Mouse (Mus musculus) CH12.LX (cell line): ENCODE results near the gene Dbx1. TPM values are rescaled to one million over a fixed set of nuclear protein-coding genes. Genes with fewer than 3 reads are reported as not detected.

ENCODE experiments used
- DNase-seq: peaks from one replicate; pipeline ENCODE4 v3.0.0-alpha.2; 2013; ENCODE audit errors: extremely low read depth
- H3K27ac ChIP-seq: 2 replicates; pipeline ENCODE4 v1.5.1; 2012; ENCODE audit warnings: low read depth, mild to moderate bottlenecking, control low read depth, moderate library complexity; ENCODE audit not compliant: insufficient read depth
- H3K27me3 ChIP-seq: replicated peaks from 2 replicates; pipeline ENCODE3; 2012; ENCODE audit warnings: inconsistent platforms
- H3K36me3 ChIP-seq, 2 experiments: replicated peaks in 1 of 2; 2 replicates each; pipeline versions ENCODE3 to v1.6.1; 2012; ENCODE audit warnings: inconsistent platforms in 1 of 2, low read length in 1 of 2, mild to moderate bottlenecking in 1 of 2, mixed read lengths in 1 of 2, moderate library complexity in 1 of 2; ENCODE audit not compliant: control insufficient read depth in 1 of 2, insufficient read depth in 1 of 2
- H3K4me1 ChIP-seq, 2 experiments: 2 replicates each; pipeline ENCODE4 v1.6.1; 2012; ENCODE audit warnings: inconsistent platforms in 1 of 2, moderate library complexity in 1 of 2; ENCODE audit not compliant: insufficient read depth in 2 of 2, control insufficient read depth in 1 of 2
- H3K4me2 ChIP-seq: 2 replicates; pipeline ENCODE4 v1.6.1; 2012; ENCODE audit warnings: low read depth, mild to moderate bottlenecking, control low read depth; ENCODE audit not compliant: poor library complexity, insufficient read depth, severe bottlenecking
- H3K4me3 ChIP-seq, 3 experiments: fragments of 150-350 bp in 1 of 3; sonication (generic) in 1 of 3; replicated peaks in 1 of 3; 2 replicates each; pipeline versions ENCODE3 to v1.5.1; 2011 to 2012; ENCODE audit warnings: low read depth in 2 of 3, low read length in 2 of 3, mild to moderate bottlenecking in 2 of 3, moderate library complexity in 2 of 3, control low read depth in 1 of 3, improper control_type of control experiment in 1 of 3, inconsistent platforms in 1 of 3, mixed read lengths in 1 of 3; ENCODE audit not compliant: poor library complexity in 1 of 3
- H3K79me2 ChIP-seq: replicated peaks from 2 replicates; pipeline ENCODE4 v1.6.1; 2012; ENCODE audit warnings: mild to moderate bottlenecking, moderate library complexity; ENCODE audit not compliant: control insufficient read depth, poor library complexity, insufficient read depth, severe bottlenecking; ENCODE audit errors: extremely low read depth
- H3K9ac ChIP-seq: 2 replicates; pipeline ENCODE4 v1.6.1; 2012; ENCODE audit warnings: low read depth, mild to moderate bottlenecking, control low read depth, moderate library complexity; ENCODE audit not compliant: insufficient read depth
- H3K9me3 ChIP-seq: replicated peaks from 2 replicates; pipeline ENCODE3; 2012; ENCODE audit warnings: low read length, inconsistent platforms, mixed read lengths
- CHD1 ChIP-seq: IDR thresholded peaks from 2 replicates; pipeline ENCODE4 v1.6.1; 2012; ENCODE audit warnings: low read depth, low read length, improper control_type of control experiment, inconsistent platforms
- CHD2 ChIP-seq: IDR thresholded peaks from 2 replicates; pipeline ENCODE4 v1.6.1; 2011; ENCODE audit warnings: low read length, improper control_type of control experiment
- E2F4 ChIP-seq: IDR thresholded peaks from 2 replicates; pipeline ENCODE4 v1.6.1; 2011; ENCODE audit warnings: low read depth, low read length, improper control_type of control experiment; ENCODE audit not compliant: insufficient replicate concordance
- ELF1 ChIP-seq: IDR thresholded peaks from 2 replicates; pipeline ENCODE4 v1.6.1; 2014; ENCODE audit warnings: low read depth, mild to moderate bottlenecking, inconsistent platforms, low read length, improper control_type of control experiment
- ETS1 ChIP-seq: conservative IDR thresholded peaks from 2 replicates; pipeline ENCODE4 v1.6.1; 2012; ENCODE audit warnings: low read depth, mild to moderate bottlenecking, inconsistent platforms, low read length, improper control_type of control experiment, moderate library complexity
- GABPA ChIP-seq: IDR thresholded peaks from 2 replicates; pipeline ENCODE4 v1.6.1; 2012; ENCODE audit warnings: low read depth, low read length, improper control_type of control experiment, inconsistent platforms; ENCODE audit not compliant: insufficient replicate concordance
- IRF4 ChIP-seq: IDR thresholded peaks from 2 replicates; pipeline ENCODE4 v1.6.1; 2014; ENCODE audit warnings: low read depth, mild to moderate bottlenecking, inconsistent platforms, low read length, improper control_type of control experiment
- JUN ChIP-seq: IDR thresholded peaks from 2 replicates; pipeline ENCODE4 v1.6.1; 2011; ENCODE audit warnings: low read depth, mild to moderate bottlenecking, low read length, improper control_type of control experiment, moderate library complexity; ENCODE audit not compliant: insufficient read depth
- JUND ChIP-seq: conservative IDR thresholded peaks from 2 replicates; pipeline ENCODE4 v1.6.1; 2011; ENCODE audit warnings: low read depth, low read length, improper control_type of control experiment
- KAT2A ChIP-seq: IDR thresholded peaks from 2 replicates; pipeline ENCODE4 v1.6.1; 2012; ENCODE audit warnings: low read length, improper control_type of control experiment, inconsistent platforms; ENCODE audit not compliant: insufficient replicate concordance
- MAFK ChIP-seq: IDR thresholded peaks from 2 replicates; pipeline ENCODE4 v1.6.1; 2011; ENCODE audit warnings: low read length, improper control_type of control experiment; ENCODE audit not compliant: insufficient replicate concordance
- MXI1 ChIP-seq: IDR thresholded peaks from 2 replicates; pipeline ENCODE4 v1.6.1; 2011; ENCODE audit warnings: mild to moderate bottlenecking, low read depth, low read length, improper control_type of control experiment
- NRF1 ChIP-seq: IDR thresholded peaks from 2 replicates; pipeline ENCODE4 v1.6.1; 2014; ENCODE audit warnings: low read depth, mild to moderate bottlenecking, inconsistent platforms, low read length, improper control_type of control experiment, moderate library complexity
- POLR2AphosphoS2 ChIP-seq: IDR thresholded peaks from 2 replicates; pipeline ENCODE4 v1.6.1; 2011; ENCODE audit warnings: low read depth, low read length, improper control_type of control experiment
- RAD21 ChIP-seq: IDR thresholded peaks from 2 replicates; pipeline ENCODE4 v1.6.1; 2011; ENCODE audit warnings: low read depth, mild to moderate bottlenecking, low read length, improper control_type of control experiment, moderate library complexity
- RCOR1 ChIP-seq: conservative IDR thresholded peaks from 2 replicates; pipeline ENCODE4 v1.6.1; 2012; ENCODE audit warnings: low read depth, mild to moderate bottlenecking, inconsistent platforms, low read length, improper control_type of control experiment
- SMC3 ChIP-seq: IDR thresholded peaks from 2 replicates; pipeline ENCODE4 v1.6.1; 2011; ENCODE audit warnings: low read depth, low read length, improper control_type of control experiment
- TCF12 ChIP-seq: IDR thresholded peaks from 2 replicates; pipeline ENCODE4 v1.6.1; 2014; ENCODE audit warnings: low read depth, mild to moderate bottlenecking, inconsistent platforms, low read length, improper control_type of control experiment
- UBTF ChIP-seq: IDR thresholded peaks from 2 replicates; pipeline ENCODE4 v1.6.1; 2012; ENCODE audit warnings: low read depth, mild to moderate bottlenecking, inconsistent platforms, low read length, improper control_type of control experiment, moderate library complexity
- ZMIZ1 ChIP-seq: IDR thresholded peaks from 2 replicates; pipeline ENCODE4 v1.6.1; 2012; ENCODE audit warnings: low read depth, mild to moderate bottlenecking, inconsistent platforms, low read length, improper control_type of control experiment
- ZNF384 ChIP-seq: IDR thresholded peaks from 2 replicates; pipeline ENCODE4 v1.6.1; 2012; ENCODE audit warnings: low read depth, low read length, improper control_type of control experiment, inconsistent platforms
- dilution Hi-C: fragments of 300-500 bp; cut with MboI; formaldehyde crosslinking; loops from 2 replicates; pipeline ENCODE4 v1.14.3; 2020; ENCODE audit warnings: low sequenced_read_pairs; ENCODE audit not compliant: extremely low pct_unique_long_range_greater_than_20kb, extremely low pct_ligation_motif_present
- in situ Hi-C: fragments of 300-500 bp; cut with MboI; formaldehyde crosslinking; loops from 3 replicates; pipeline ENCODE4 v1.14.3; 2019; ENCODE audit warnings: low sequenced_read_pairs, low pct_ligation_motif_present, low pct_unique_long_range_greater_than_20kb, mixed read lengths
- polyA plus RNA-seq: library from polyadenylated mRNA; unstranded; fragments of >175 nt; gene quantifications from 2 replicates; pipeline ENCODE4 v1.2.1, GENCODE M21; 2012; ENCODE audit warnings: low read depth; ENCODE audit not compliant: insufficient read length
- total RNA-seq, 2 experiments: library from RNA; depleted of rRNA; stranded (reverse); fragments of 300-350 nt in 1 of 2; fragments of >200 nt in 1 of 2; gene quantifications; 2 replicates each; pipeline ENCODE4 v1.2.3; 2012 to 2014

The Dbx1 gene
- total and polyA plus RNA-seq, 3 experiments: 0.43 TPM; not detected in 2

GRCm38 (mm10) chr7:49604965-49605795 lies 31.5 kb downstream of the Dbx1 start:
- H3K4me2 ChIP-seq: no peak overlapping the region
- no peaks in the 10 kb centered on the region for H3K9me3 ChIP-seq
- TF ChIP-seq MXI1: no peak
- no peak for TF ChIP-seq E2F4
- TF ChIP-seq CHD1: no peak
- no peak for TF ChIP-seq JUND
- no peak for TF ChIP-seq KAT2A
- TF ChIP-seq ETS1: no peak
- no peak for TF ChIP-seq GABPA
- no peak for TF ChIP-seq ZNF384
- no peak for TF ChIP-seq RAD21
- TF ChIP-seq UBTF: no peak
- TF ChIP-seq SMC3: no peak
- no peak for TF ChIP-seq ELF1
- TF ChIP-seq RCOR1: no peak
- no peak for TF ChIP-seq TCF12
- TF ChIP-seq IRF4: no peak
- TF ChIP-seq POLR2AphosphoS2: no peak
- TF ChIP-seq MAFK: no peak
- TF ChIP-seq CHD2: no peak
- no peak for TF ChIP-seq ZMIZ1
- H3K36me3 ChIP-seq: no peaks in the 10 kb centered on the region
- H3K27me3 ChIP-seq: peaks cover 3% of the 10 kb centered on the region
- dilution Hi-C loops: no loop called here
- H3K27ac ChIP-seq: no peak overlapping the region
- H3K9ac ChIP-seq: no peak overlapping the region
- in situ Hi-C loops: loop anchor here (10.0 to 25.0 kb wide), 2 partner anchors 130 to 307 kb away; partner anchors contain the start of gene Slc6a5
- H3K79me2 ChIP-seq: no peaks in the 10 kb centered on the region
- peaks cover 0 to 25% of the 10 kb centered on the region in 2 experiments; a peak in 2 of 4 replicates for H3K4me1 ChIP-seq
- DNase-seq: no peak
- no peak overlapping the region for H3K4me3 ChIP-seq

GRCm38 (mm10) chr7:49604244-49604643 lies 32.4 kb downstream of the Dbx1 start:
- Histone ChIP-seq H3K4me3 (no peak overlapping the region), H3K4me2 (no peak overlapping the region), H3K79me2 (no peaks in the 10 kb centered on the region), H3K36me3 (no peaks in the 10 kb centered on the region), H3K27ac (no peak overlapping the region), H3K9ac (no peak overlapping the region), H3K4me1 (peaks cover 0 to 25% of the 10 kb centered on the region in 2 experiments; a peak in 2 of 4 replicates), H3K9me3 (no peaks in the 10 kb centered on the region), H3K27me3 (peaks cover 3% of the 10 kb centered on the region)
- dilution Hi-C loops (no loop called here), in situ Hi-C loops (loop anchor here (10.0 to 25.0 kb wide), 2 partner anchors 129 to 308 kb away; partner anchors contain the start of gene Slc6a5)
- DNase-seq: no peak
- TF ChIP-seq GABPA: no peak
- TF ChIP-seq CHD2: no peak
- TF ChIP-seq TCF12: no peak
- TF ChIP-seq JUND: no peak
- no peak for TF ChIP-seq JUN
- TF ChIP-seq NRF1: no peak
- no peak for TF ChIP-seq ELF1
- TF ChIP-seq E2F4: no peak
- no peak for TF ChIP-seq CHD1
- TF ChIP-seq MAFK: no peak
